Mouse (Mus musculus): ENCODE measurements around the gene Dgkh.

- TF ChIP-seq EP300 (optimal IDR thresholded peaks at IDR 0.05), result no peak
- TF ChIP-seq CTCF (IDR thresholded peaks at IDR 0.05; ENCODE audit: low read depth), result no peak
Measured at GRCm38 (mm10) chr14:78678981-78679380, 53.6 kb downstream of the Dgkh start.

All from stomach, postnatal 0 days (tissue).